Mouse (Mus musculus): Measurements from ENCODE around the gene Trmt1. TPM values are rescaled to one million over a fixed set of nuclear protein-coding genes. Genes with fewer than 3 reads are reported as not detected.

The Trmt1 gene
- 66.7 and 75.1 TPM in 2 replicates for polyA plus RNA-seq (2015; fragmentation: Nextera tagmentation; extraction: Ambion mirVana)

GRCm38 (mm10) chr8:84686191-84687002 lies at the start of gene Trmt1:
Trmt1 (plus strand) TSS chr8:84686307.
- peak within 1 kb of the TSS; percentile 99 for H3K4me3 ChIP-seq (replicated peaks)
- peak within 1 kb of the TSS; percentile 76 for H3K4me2 ChIP-seq
- H3K27me3 ChIP-seq (replicated peaks), result no peaks in the 10 kb centered on the region
- H3K4me1 ChIP-seq, result peaks cover 64% of the 10 kb centered on the region
- no peaks in the 10 kb centered on the region for H3K9me3 ChIP-seq (replicated peaks)
- H3K36me3 ChIP-seq, result peaks cover 13% of the 10 kb centered on the region
- 9% methylated on average over 20 of the region's 20 CpGs for WGBS
- 0 out of 2 replicates have a peak, but pooled peaks have one; percentile 10 for ATAC-seq (ENCODE audit: low FRiP score)
- peak within 1 kb of the TSS; percentile 88 for H3K27ac ChIP-seq (replicated peaks)
- H3K9ac ChIP-seq (replicated peaks), result peak within 1 kb of the TSS; percentile 99

GRCm38 (mm10) chr8:84637946-84638554 lies 48.1 kb upstream of the Trmt1 start:
- WGBS, result 37% methylated on average over 8 of the region's 8 CpGs
- Histone ChIP-seq H3K27ac (replicated peaks) (peak overlapping the region; percentile 79), H3K27me3 (replicated peaks) (no peaks in the 10 kb centered on the region), H3K9ac (replicated peaks) (peak overlapping the region; percentile 62), H3K36me3 (peaks cover 15% of the 10 kb centered on the region; the same call in 1 of the 2 replicates), H3K4me1 (peaks cover 37% of the 10 kb centered on the region), H3K9me3 (replicated peaks) (no peaks in the 10 kb centered on the region), H3K4me3 (replicated peaks) (peak overlapping the region; percentile 42), H3K4me2 (peak overlapping the region; percentile 87)
- ATAC-seq (ENCODE audit: low FRiP score), result no peak

GRCm38 (mm10) chr8:84638555-84639161 lies 47.4 kb upstream of the Trmt1 start:
- Histone ChIP-seq H3K9me3 (replicated peaks) (no peaks in the 10 kb centered on the region), H3K36me3 (peaks cover 9% of the 10 kb centered on the region; the same call in 1 of the 2 replicates), H3K4me1 (peaks cover 37% of the 10 kb centered on the region), H3K4me2 (peak overlapping the region; percentile 87), H3K4me3 (replicated peaks) (peak overlapping the region; percentile 42), H3K27me3 (replicated peaks) (no peaks in the 10 kb centered on the region), H3K27ac (replicated peaks) (peak overlapping the region; percentile 79), H3K9ac (replicated peaks) (peak overlapping the region; percentile 62)
- under 1% methylated on average over 39 of the region's 52 CpGs for WGBS
- peak; percentile 34 for ATAC-seq (ENCODE audit: low FRiP score)

- peaks cover 31% of the 10 kb centered on the region for H3K4me1 ChIP-seq
- peak; percentile 93 for ATAC-seq (ENCODE audit: low FRiP score)
- H3K9ac ChIP-seq (replicated peaks), result peak overlapping the region; percentile 62
- 0 out of 2 replicates have a peak, but pooled peaks cover 3% of the 10 kb centered on the region for H3K36me3 ChIP-seq
- H3K4me2 ChIP-seq, result peak overlapping the region; percentile 87
- H3K27me3 ChIP-seq (replicated peaks), result no peaks in the 10 kb centered on the region
- no peaks in the 10 kb centered on the region for H3K9me3 ChIP-seq (replicated peaks)
- H3K27ac ChIP-seq (replicated peaks), result peak overlapping the region; percentile 79
- WGBS, result under 1% methylated on average over 98 of the region's 106 CpGs
- H3K4me3 ChIP-seq (replicated peaks), result peak overlapping the region; percentile 42
These were observed 46.7 kb upstream of the Trmt1 start for GRCm38 (mm10) chr8:84639162-84640009.

GRCm38 (mm10) chr8:84640010-84640588 lies 46.0 kb upstream of the Trmt1 start:
- Histone ChIP-seq H3K9me3 (replicated peaks) (no peaks in the 10 kb centered on the region), H3K4me1 (peaks cover 24% of the 10 kb centered on the region), H3K27ac (replicated peaks) (peak overlapping the region; percentile 65; the same call in 1 of the 2 replicates), H3K4me2 (peak overlapping the region; percentile 87), H3K9ac (replicated peaks) (no peak overlapping the region), H3K36me3 (0 out of 2 replicates have a peak, but pooled peaks cover 3% of the 10 kb centered on the region), H3K4me3 (replicated peaks) (peak overlapping the region; percentile 42), H3K27me3 (replicated peaks) (no peaks in the 10 kb centered on the region)
- WGBS, result 32% methylated on average over 9 of the region's 9 CpGs
- ATAC-seq (ENCODE audit: low FRiP score), result no peak

- no peak for ATAC-seq (ENCODE audit: low FRiP score)
- Histone ChIP-seq H3K4me1 (peaks cover 17% of the 10 kb centered on the region), H3K27ac (replicated peaks) (no peak overlapping the region), H3K9me3 (replicated peaks) (no peaks in the 10 kb centered on the region), H3K36me3 (0 out of 2 replicates have a peak, but pooled peaks cover 3% of the 10 kb centered on the region), H3K27me3 (replicated peaks) (no peaks in the 10 kb centered on the region), H3K4me3 (replicated peaks) (no peak overlapping the region), H3K4me2 (no peak overlapping the region), H3K9ac (replicated peaks) (no peak overlapping the region)
- WGBS, result 77% methylated on average over 7 of the region's 7 CpGs
These were observed 45.4 kb upstream of the Trmt1 start for GRCm38 (mm10) chr8:84640617-84641294.

- ATAC-seq (ENCODE audit: low FRiP score), result no peak
- Histone ChIP-seq H3K27ac (replicated peaks) (no peak overlapping the region), H3K9ac (replicated peaks) (no peak overlapping the region), H3K27me3 (replicated peaks) (no peaks in the 10 kb centered on the region), H3K36me3 (no peaks in the 10 kb centered on the region), H3K9me3 (replicated peaks) (no peaks in the 10 kb centered on the region), H3K4me2 (no peak overlapping the region), H3K4me3 (replicated peaks) (no peak overlapping the region), H3K4me1 (peaks cover 12% of the 10 kb centered on the region)
- WGBS, result 94% methylated on average over 1 of the region's 1 CpGs
These were observed 44.3 kb upstream of the Trmt1 start for GRCm38 (mm10) chr8:84641578-84642361.

- Histone ChIP-seq H3K9ac (replicated peaks) (no peak overlapping the region), H3K27me3 (replicated peaks) (no peaks in the 10 kb centered on the region), H3K9me3 (replicated peaks) (no peaks in the 10 kb centered on the region), H3K36me3 (no peaks in the 10 kb centered on the region), H3K4me2 (no peak overlapping the region), H3K27ac (replicated peaks) (no peak overlapping the region), H3K4me1 (peaks cover 20% of the 10 kb centered on the region), H3K4me3 (replicated peaks) (no peak overlapping the region)
- no peak for ATAC-seq (ENCODE audit: low FRiP score)
- WGBS, result 80% methylated on average over 5 of the region's 5 CpGs
These were observed 43.1 kb upstream of the Trmt1 start for GRCm38 (mm10) chr8:84643019-84643418.

- no peaks in the 10 kb centered on the region for H3K27me3 ChIP-seq (replicated peaks)
- no peaks in the 10 kb centered on the region for H3K9me3 ChIP-seq (replicated peaks)
- no peak overlapping the region for H3K4me3 ChIP-seq (replicated peaks)
- H3K4me1 ChIP-seq, result peaks cover 11% of the 10 kb centered on the region
- ATAC-seq (ENCODE audit: low FRiP score), result no peak
- H3K4me2 ChIP-seq, result no peak overlapping the region
- H3K27ac ChIP-seq (replicated peaks), result 0 out of 2 replicates have a peak overlapping the region, but pooled peaks have one; percentile 37
- no peaks in the 10 kb centered on the region for H3K36me3 ChIP-seq
- WGBS, result 59% methylated on average over 6 of the region's 6 CpGs
- no peak overlapping the region for H3K9ac ChIP-seq (replicated peaks)
These were observed 39.3 kb upstream of the Trmt1 start for GRCm38 (mm10) chr8:84646800-84647199.

Data from neural tube, embryonic 15.5 days (tissue).